Mouse (Mus musculus) neural tube, embryonic 12.5 days (tissue): Measurements from ENCODE around the gene Nrgn. TPM values are rescaled to one million over a fixed set of nuclear protein-coding genes. Genes with fewer than 3 reads are reported as not detected.

Source experiments
- ATAC-seq: fragments of 200-750 bp; cut with Nextera tagmentation; 2 replicates; pipeline ENCODE4 v1.8.0; 2017; ENCODE audit warnings: low read depth, mild to moderate bottlenecking, moderate TSS enrichment, moderate library complexity; ENCODE audit not compliant: low FRiP score
- H3K27ac ChIP-seq: fragments of 300-500 bp; sonication (generic); 2 replicates; pipeline ENCODE4 v1.5.1; 2016
- H3K27me3 ChIP-seq: fragments of 300-500 bp; sonication (generic); replicated peaks from 2 replicates; pipeline ENCODE4 v1.6.1; 2016; ENCODE audit warnings: mild to moderate bottlenecking
- H3K36me3 ChIP-seq: fragments of 300-500 bp; sonication (generic); 2 replicates; pipeline ENCODE4 v1.6.1; 2016; ENCODE audit warnings: mild to moderate bottlenecking
- H3K4me1 ChIP-seq: fragments of 300-500 bp; sonication (generic); 2 replicates; pipeline ENCODE4 v1.6.1; 2016
- H3K4me2 ChIP-seq: fragments of 300-500 bp; sonication (generic); replicated peaks from 2 replicates; pipeline ENCODE4 v1.6.1; 2016; ENCODE audit warnings: mild to moderate bottlenecking
- H3K4me3 ChIP-seq: fragments of 300-500 bp; sonication (generic); 2 replicates; pipeline ENCODE4 v1.5.1; 2016
- H3K9ac ChIP-seq: fragments of 300-500 bp; sonication (generic); 2 replicates; pipeline ENCODE4 v1.6.1; 2016; ENCODE audit warnings: mild to moderate bottlenecking
- H3K9me3 ChIP-seq: fragments of 300-500 bp; sonication (generic); 2 replicates; pipeline ENCODE4 v1.6.1; 2016; ENCODE audit warnings: mild to moderate bottlenecking
- WGBS: fragments of 180-500 bp; shearing (Covaris S2); methylation state at CpG from one replicate; pipeline ENCODE4 v1.1.7; 2016; 5-methylcytosine and 5-hydroxymethylcytosine counted together
- polyA plus RNA-seq: library from polyadenylated mRNA; unstranded; fragments of >200 nt; fragmentation: Nextera tagmentation; extraction: Ambion mirVana; gene quantifications from 2 replicates; pipeline ENCODE4 v1.2.1, GENCODE M21; 2016

Gene Nrgn
- polyA plus RNA-seq, 1 experiment from 2014 or later: 10.3 TPM

GRCm38 (mm10) chr9:37537658-37538250 lies 14.9 kb downstream of the Nrgn start:
- no peak for ATAC-seq
- Histone ChIP-seq H3K27ac (no peak overlapping the region), H3K9ac (no peak overlapping the region), H3K9me3 (no peaks in the 10 kb centered on the region), H3K4me1 (no peaks in the 10 kb centered on the region), H3K27me3 (0 out of 2 replicates have a peak, but pooled peaks cover 3% of the 10 kb centered on the region), H3K4me2 (no peak overlapping the region), H3K4me3 (no peak overlapping the region), H3K36me3 (0 out of 2 replicates have a peak, but pooled peaks cover 2% of the 10 kb centered on the region)
- WGBS: 79% methylated on average over 5 of the region's 5 CpGs

GRCm38 (mm10) chr9:37536851-37537250 lies 15.9 kb downstream of the Nrgn start:
- Histone ChIP-seq H3K9ac (no peak overlapping the region), H3K27me3 (peaks cover 7% of the 10 kb centered on the region), H3K9me3 (no peaks in the 10 kb centered on the region), H3K4me3 (no peak overlapping the region), H3K36me3 (0 out of 2 replicates have a peak, but pooled peaks cover 2% of the 10 kb centered on the region), H3K4me1 (no peaks in the 10 kb centered on the region), H3K4me2 (no peak overlapping the region), H3K27ac (no peak overlapping the region)
- ATAC-seq: no peak
- WGBS: 78% methylated on average over 4 of the region's 4 CpGs

- H3K27me3 ChIP-seq: peaks cover 61% of the 10 kb centered on the region
- H3K4me2 ChIP-seq: peak overlapping the region; percentile 60
- H3K27ac ChIP-seq: no peak overlapping the region
- H3K4me3 ChIP-seq: peak overlapping the region; percentile 29
- peak; percentile 67 for ATAC-seq
- peaks cover 35% of the 10 kb centered on the region for H3K4me1 ChIP-seq
- 1% methylated on average over 31 of the region's 31 CpGs for WGBS
- peak overlapping the region; percentile 26; the same call in 1 of the 2 replicates for H3K9ac ChIP-seq
- no peaks in the 10 kb centered on the region for H3K9me3 ChIP-seq
- H3K36me3 ChIP-seq: no peaks in the 10 kb centered on the region
Measured at GRCm38 (mm10) chr9:37530888-37531705, 21.6 kb downstream of the Nrgn start.

- no peaks in the 10 kb centered on the region for H3K9me3 ChIP-seq
- peaks cover 35% of the 10 kb centered on the region for H3K4me1 ChIP-seq
- no peak; the same call in 1 of the 2 replicates for ATAC-seq
- peak overlapping the region; percentile 29 for H3K4me3 ChIP-seq
- 0 out of 2 replicates have a peak, but pooled peaks cover 2% of the 10 kb centered on the region for H3K36me3 ChIP-seq
- peaks cover 67% of the 10 kb centered on the region for H3K27me3 ChIP-seq
- peak overlapping the region; percentile 60 for H3K4me2 ChIP-seq
- no peak overlapping the region for H3K27ac ChIP-seq
- peak overlapping the region; percentile 44 for H3K9ac ChIP-seq
- under 1% methylated on average over 32 of the region's 32 CpGs for WGBS
Measured at GRCm38 (mm10) chr9:37530031-37530887, 22.4 kb downstream of the Nrgn start.

GRCm38 (mm10) chr9:37528225-37528970 lies 24.3 kb downstream of the Nrgn start:
- Histone ChIP-seq H3K9ac (no peak overlapping the region), H3K4me2 (peak overlapping the region; percentile 34; the same call in 1 of the 2 replicates), H3K9me3 (no peaks in the 10 kb centered on the region), H3K4me1 (peaks cover 35% of the 10 kb centered on the region), H3K4me3 (0 out of 2 replicates have a peak overlapping the region, but pooled peaks have one; percentile 1), H3K27ac (no peak overlapping the region), H3K36me3 (peaks cover 6% of the 10 kb centered on the region; the same call in 1 of the 2 replicates), H3K27me3 (peaks cover 67% of the 10 kb centered on the region)
- no peak for ATAC-seq
- WGBS: 20% methylated on average over 9 of the region's 9 CpGs

GRCm38 (mm10) chr9:37527396-37528224 lies 25.1 kb downstream of the Nrgn start, which contains the start of gene Esam:
Gene Esam (plus strand): TSS chr9:37528078.
- H3K9me3 ChIP-seq: no peaks in the 10 kb centered on the region
- peaks cover 14% of the 10 kb centered on the region for H3K36me3 ChIP-seq
- 0 out of 2 replicates have a peak, but pooled peaks have one; percentile 25 for ATAC-seq
- H3K4me1 ChIP-seq: peaks cover 35% of the 10 kb centered on the region
- peaks cover 67% of the 10 kb centered on the region for H3K27me3 ChIP-seq
- no peak within 1 kb of the TSS for H3K9ac ChIP-seq
- 3% methylated on average over 41 of the region's 41 CpGs for WGBS
- no peak within 1 kb of the TSS for H3K27ac ChIP-seq
- peak within 1 kb of the TSS; percentile 1; the same call in 1 of the 2 replicates for H3K4me3 ChIP-seq
- H3K4me2 ChIP-seq: peak within 1 kb of the TSS; percentile 34

- Histone ChIP-seq H3K9ac (no peak overlapping the region), H3K27me3 (peaks cover 61% of the 10 kb centered on the region), H3K36me3 (peaks cover 19% of the 10 kb centered on the region), H3K27ac (no peak overlapping the region), H3K4me3 (no peak overlapping the region), H3K9me3 (no peaks in the 10 kb centered on the region), H3K4me1 (peaks cover 35% of the 10 kb centered on the region), H3K4me2 (peak overlapping the region; percentile 34)
- 21% methylated on average over 21 of the region's 21 CpGs for WGBS
- ATAC-seq: 0 out of 2 replicates have a peak, but pooled peaks have one; percentile 15
Measured at GRCm38 (mm10) chr9:37526443-37527395, 26.0 kb downstream of the Nrgn start.

- H3K27me3 ChIP-seq: peaks cover 50% of the 10 kb centered on the region
- ATAC-seq: no peak
Measured at GRCm38 (mm10) chr9:37525461-37525860, 27.2 kb downstream of the Nrgn start.

GRCm38 (mm10) chr9:37519995-37520394 lies 32.7 kb downstream of the Nrgn start:
- H3K9me3 ChIP-seq: no peaks in the 10 kb centered on the region
- peaks cover 39% of the 10 kb centered on the region for H3K36me3 ChIP-seq
- 92% methylated on average over 2 of the region's 2 CpGs for WGBS
- H3K4me3 ChIP-seq: no peak overlapping the region
- no peaks in the 10 kb centered on the region for H3K27me3 ChIP-seq
- H3K4me1 ChIP-seq: no peaks in the 10 kb centered on the region
- no peak for ATAC-seq
- H3K4me2 ChIP-seq: no peak overlapping the region
- no peak overlapping the region for H3K9ac ChIP-seq
- no peak overlapping the region for H3K27ac ChIP-seq

More at GRCm38 (mm10) chr9:37525461-37525860, 27.2 kb downstream of the Nrgn start:
- Histone ChIP-seq H3K27ac (no peak overlapping the region), H3K4me2 (no peak overlapping the region), H3K4me3 (no peak overlapping the region), H3K9ac (no peak overlapping the region), H3K9me3 (no peaks in the 10 kb centered on the region), H3K36me3 (peaks cover 26% of the 10 kb centered on the region), H3K4me1 (peaks cover 23% of the 10 kb centered on the region)
- 87% methylated on average over 2 of the region's 2 CpGs for WGBS

GRCm38 (mm10) chr9:37518991-37519390 lies 33.7 kb downstream of the Nrgn start:
- H3K4me3 ChIP-seq: no peak overlapping the region
- peaks cover 39% of the 10 kb centered on the region for H3K36me3 ChIP-seq
- H3K27me3 ChIP-seq: no peaks in the 10 kb centered on the region
- WGBS: 88% methylated on average over 8 of the region's 8 CpGs
- no peak overlapping the region for H3K9ac ChIP-seq
- H3K27ac ChIP-seq: no peak overlapping the region
- H3K4me1 ChIP-seq: no peaks in the 10 kb centered on the region
- H3K9me3 ChIP-seq: no peaks in the 10 kb centered on the region
- ATAC-seq: no peak
- no peak overlapping the region for H3K4me2 ChIP-seq
